Mouse (Mus musculus) ES-Bruce4 (cell line): ENCODE measurements around the gene Lonrf2.

Experiments used
- CTCF ChIP-seq: IDR thresholded peaks from one replicate; pipeline ENCODE4 v1.8.1; 2011; ENCODE audit warnings: low read depth, low read length
- POLR2A ChIP-seq: IDR thresholded peaks from one replicate; pipeline ENCODE4 v1.8.1; 2011; ENCODE audit warnings: low read length; ENCODE audit not compliant: insufficient read depth

DNA sequence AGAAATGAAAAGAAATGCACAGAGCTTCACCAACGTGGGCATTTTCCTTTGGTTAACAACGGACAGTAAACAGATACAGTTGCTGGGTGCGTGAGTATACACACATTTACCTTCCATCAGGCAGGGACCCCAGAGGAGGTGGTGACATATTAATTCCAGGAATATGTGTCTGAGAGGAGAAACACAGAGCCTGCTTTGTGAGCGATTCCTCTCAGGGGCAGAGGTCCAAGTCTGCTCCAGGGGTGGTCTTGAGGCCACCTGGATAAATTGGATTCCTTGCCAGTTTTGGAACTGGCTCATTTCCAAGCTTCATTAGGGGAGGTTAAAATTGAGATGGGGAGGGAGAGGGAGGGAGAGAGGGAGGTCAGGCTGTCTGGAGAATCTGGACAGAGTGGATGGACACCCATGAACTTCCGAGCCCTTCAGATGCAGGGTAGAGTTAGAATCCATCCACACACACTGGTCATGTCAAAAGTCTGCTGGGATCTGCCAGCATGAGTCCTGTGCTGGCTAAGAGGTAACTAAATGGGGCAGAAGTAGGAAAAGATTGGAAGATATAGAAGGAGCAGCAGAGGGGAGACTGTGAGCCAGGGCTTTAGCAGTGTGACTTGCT, 78.6 kb downstream of the Lonrf2 start:
- TF ChIP-seq POLR2A (no peak), CTCF (no peak)
